Mouse (Mus musculus) lung, postnatal 0 days (tissue): ENCODE measurements at regions not wholly inside any gene's neighbourhood (a gene's known extent, or its start where the extent isn't known, plus 50 kb on each side); places are given as distances from the start of the nearest gene placed in this dataset.

Source experiments
- CTCF ChIP-seq: IDR thresholded peaks from 2 replicates; pipeline ENCODE4 v1.5.1; 2016; ENCODE audit warnings: antibody characterized with exemption, mild to moderate bottlenecking
- EP300 ChIP-seq: IDR thresholded peaks from 2 replicates; pipeline ENCODE4 v1.6.1; 2016; ENCODE audit warnings: antibody characterized with exemption, mild to moderate bottlenecking, control low read depth

DNA sequence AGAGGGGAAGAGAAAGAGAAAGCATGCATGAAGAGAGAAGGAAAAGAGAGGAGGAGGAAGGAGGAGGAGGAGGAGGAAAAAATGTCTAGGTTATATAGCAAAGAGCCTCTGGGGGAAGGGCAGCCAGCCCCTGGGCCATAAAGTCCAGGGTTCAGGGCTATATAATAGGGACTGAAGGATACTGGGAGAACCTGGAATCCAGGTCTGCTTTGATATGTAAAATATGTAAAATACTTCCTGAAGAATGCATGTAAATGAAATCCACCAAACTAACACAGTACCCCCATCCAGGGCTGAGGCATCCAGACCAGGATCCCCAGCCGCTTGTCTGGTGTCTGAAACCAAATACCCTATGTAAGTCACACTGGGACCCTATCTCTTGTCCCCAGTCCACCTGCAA, 91.5 kb downstream of the Tmem17 start:
- no peak for TF ChIP-seq CTCF
- TF ChIP-seq EP300 = no peak
